Mouse (Mus musculus) lung, postnatal 0 days (tissue): ENCODE measurements at regions not wholly inside any gene's neighbourhood (a gene's known extent, or its start where the extent isn't known, plus 50 kb on each side); places are given as distances from the start of the nearest gene placed in this dataset.

Experiments used
- CTCF ChIP-seq: IDR thresholded peaks from 2 replicates; pipeline ENCODE4 v1.5.1; 2016; ENCODE audit warnings: antibody characterized with exemption, mild to moderate bottlenecking
- EP300 ChIP-seq: IDR thresholded peaks from 2 replicates; pipeline ENCODE4 v1.6.1; 2016; ENCODE audit warnings: antibody characterized with exemption, mild to moderate bottlenecking, control low read depth

DNA sequence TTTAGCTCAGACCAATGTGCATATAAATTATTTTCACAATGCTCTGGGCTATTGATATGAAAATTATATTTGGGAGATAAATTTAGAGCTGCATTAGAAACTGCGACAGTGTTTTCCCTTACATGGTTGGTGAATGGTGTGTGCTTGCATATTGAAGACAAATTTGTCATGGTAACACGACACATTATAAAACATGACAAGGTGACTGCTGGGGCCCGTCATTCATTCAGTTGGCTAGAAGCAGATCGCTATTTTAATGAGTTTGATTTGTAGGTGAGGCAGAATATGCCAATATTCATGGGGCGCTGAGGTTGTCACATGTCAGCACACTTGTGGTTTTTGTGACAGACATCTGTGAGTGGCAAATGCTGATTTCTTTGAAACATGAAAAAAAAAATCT is 147.3 kb upstream of the Arhgap24 start:
- TF ChIP-seq CTCF (no peak), EP300 (no peak)
